Mouse (Mus musculus) CD4-positive helper T cell, adult 2 months (primary cell): ENCODE results near the gene Gp1ba.

Experiments
- DNase-seq: peaks from one replicate; pipeline ENCODE4 v3.0.0-alpha.2; 2012; ENCODE audit warnings: low read depth, missing footprints, low spot score

Gp1ba gene

GRCm38 (mm10) chr11:70652884-70653344 lies 14.0 kb downstream of the Gp1ba start:
- DNase-seq, result no peak

- peak; percentile 87 for DNase-seq
These were observed 14.6 kb downstream of the Gp1ba start for GRCm38 (mm10) chr11:70653345-70654197.

- DNase-seq, result peak; percentile 94
These were observed 15.4 kb downstream of the Gp1ba start, which contains the start of gene Pfn1 for GRCm38 (mm10) chr11:70654198-70654922. TSS of gene Pfn1 (minus strand) at chr11:70654644.

GRCm38 (mm10) chr11:70654923-70655570 lies 16.1 kb downstream of the Gp1ba start:
- peak; percentile 93 for DNase-seq

GRCm38 (mm10) chr11:70655571-70656455 lies 16.9 kb downstream of the Gp1ba start:
- DNase-seq, result no peak

GRCm38 (mm10) chr11:70656456-70656927 lies 17.6 kb downstream of the Gp1ba start:
- no peak for DNase-seq

GRCm38 (mm10) chr11:70656964-70657363 lies 18.0 kb downstream of the Gp1ba start, which contains the start of gene Eno3:
TSS of gene Eno3 (plus strand) at chr11:70657202.
- DNase-seq, result no peak

- DNase-seq, result no peak
These were observed 18.7 kb downstream of the Gp1ba start for GRCm38 (mm10) chr11:70657573-70657972.

GRCm38 (mm10) chr11:70657991-70658390 lies 19.1 kb downstream of the Gp1ba start:
- DNase-seq, result no peak

GRCm38 (mm10) chr11:70658521-70658920 lies 19.6 kb downstream of the Gp1ba start:
- no peak for DNase-seq

GRCm38 (mm10) chr11:70658942-70659341 lies 20.0 kb downstream of the Gp1ba start:
- DNase-seq, result no peak

- no peak for DNase-seq
These were observed 21.6 kb downstream of the Gp1ba start for GRCm38 (mm10) chr11:70660571-70660970.

- no peak for DNase-seq
These were observed 24.2 kb downstream of the Gp1ba start for GRCm38 (mm10) chr11:70663101-70663500.

- DNase-seq, result no peak
These were observed 25.0 kb downstream of the Gp1ba start for GRCm38 (mm10) chr11:70663957-70664356.

GRCm38 (mm10) chr11:70664741-70665140 lies 25.8 kb downstream of the Gp1ba start:
- no peak for DNase-seq

- DNase-seq, result no peak
These were observed 27.8 kb downstream of the Gp1ba start for GRCm38 (mm10) chr11:70666687-70667086.

- no peak for DNase-seq
These were observed 28.6 kb downstream of the Gp1ba start for GRCm38 (mm10) chr11:70667271-70668150.

GRCm38 (mm10) chr11:70668335-70668770 lies 29.4 kb downstream of the Gp1ba start:
- no peak for DNase-seq

GRCm38 (mm10) chr11:70668771-70669505 lies 30.0 kb downstream of the Gp1ba start, which contains the start of gene Spag7:
TSS of gene Spag7 (minus strand) at chr11:70669416.
- DNase-seq, result peak; percentile 99
